Mouse (Mus musculus): ENCODE measurements at regions not wholly inside any gene's neighbourhood (a gene's known extent, or its start where the extent isn't known, plus 50 kb on each side); places are given as distances from the start of the nearest gene placed in this dataset.

DNA sequence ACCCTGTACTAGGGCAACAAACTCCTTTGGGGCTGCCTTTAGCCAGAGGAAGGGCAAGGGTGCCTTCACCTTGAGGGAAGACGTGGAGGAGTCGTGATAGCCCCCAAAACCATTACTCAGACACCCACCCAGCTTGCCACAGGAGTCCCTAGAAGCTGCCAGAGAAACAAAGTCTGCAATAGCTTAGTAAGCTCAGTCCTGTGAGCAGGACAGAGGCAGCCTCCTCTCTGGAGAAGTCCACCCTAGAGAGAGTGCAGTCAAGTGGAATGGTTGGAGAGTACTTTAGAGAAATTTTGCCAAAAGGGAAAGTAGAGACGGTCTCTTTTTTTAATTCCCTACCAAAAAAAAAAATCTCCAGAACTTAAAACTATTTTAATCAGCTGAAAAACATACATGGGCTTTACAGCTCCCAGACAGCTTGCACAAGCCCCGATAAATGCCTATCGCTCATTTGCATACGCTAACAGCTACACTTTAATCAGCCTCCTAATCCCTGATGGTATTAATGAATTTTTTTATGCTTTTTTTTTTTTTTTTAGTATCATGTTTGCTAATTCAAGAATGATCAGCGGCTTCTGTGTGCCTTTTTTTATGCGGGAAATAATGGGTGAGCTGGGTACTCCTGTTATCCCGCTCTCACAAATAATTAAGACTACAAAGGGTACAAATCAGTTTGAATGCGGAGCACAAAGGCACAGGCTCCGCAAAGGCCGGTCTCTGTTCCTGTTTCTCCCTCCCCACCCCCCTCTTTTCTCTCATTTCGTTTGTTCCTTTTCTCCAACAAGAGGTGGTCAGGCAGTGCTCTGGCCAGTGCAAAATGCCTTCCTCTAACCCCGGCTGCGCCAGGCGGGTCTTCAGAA is 219.8 kb downstream of the Il20rb start:
- TF ChIP-seq CTCF (IDR thresholded peaks at IDR 0.05; ENCODE audit: borderline replicate concordance, control insufficient read depth, extremely low read depth, insufficient read depth, low read length, poor library complexity): no peak
- TF ChIP-seq POLR2A (IDR thresholded peaks at IDR 0.05; ENCODE audit: control insufficient read depth, extremely low read depth, insufficient read depth, low read length, poor library complexity): no peak

All from thymus, adult 2 months (tissue).